Mouse (Mus musculus) small intestine, adult 2 months (tissue): ENCODE results near the gene Psg17.
"Not testable (repeated sequence)": the region's sequence is repeated elsewhere in the genome, so short reads cannot be mapped to it uniquely, and the experiment has no call there.

ENCODE experiments used
- CTCF ChIP-seq: fragments of 200-500 bp; IDR thresholded peaks from 2 replicates; pipeline ENCODE4 v1.5.1; 2012; ENCODE audit warnings: low read depth, mild to moderate bottlenecking, control low read depth, inconsistent platforms, low read length, moderate library complexity, mixed read lengths; ENCODE audit not compliant: insufficient replicate concordance, insufficient read length; ENCODE audit errors: extremely low read depth
- POLR2A ChIP-seq: fragments of 200-500 bp; IDR thresholded peaks from 2 replicates; pipeline ENCODE4 v1.6.1; 2012; ENCODE audit warnings: low read depth, mild to moderate bottlenecking, control low read depth, inconsistent platforms, low read length, moderate library complexity

GRCm38 (mm10) chr7:18790671-18791070 lies 30.7 kb downstream of the Psg17 start:
- not testable (repeated sequence) for TF ChIP-seq POLR2A, CTCF
